Mouse (Mus musculus) spleen, adult 2 months (tissue): Measurements from ENCODE around the gene Nacc1. TPM values are rescaled to one million over a fixed set of nuclear protein-coding genes. Genes with fewer than 3 reads are reported as not detected.
"Not testable (repeated sequence)": the region's sequence is repeated elsewhere in the genome, so short reads cannot be mapped to it uniquely, and the experiment has no call there.

Experiments used
- DNase-seq, 2 experiments: peaks; one replicate each; pipeline versions ENCODE4 v3.0.0 to v3.0.0-alpha.2; 2012 to 2021; ENCODE audit warnings: low spot score in 2 of 2, low read depth in 1 of 2
- H3K27ac ChIP-seq: fragments of 200-500 bp; 2 replicates; pipeline ENCODE4 v1.5.1; 2012; ENCODE audit warnings: low read length, inconsistent platforms; ENCODE audit not compliant: insufficient read depth
- H3K27me3 ChIP-seq: fragments of 200-500 bp; 2 replicates; pipeline ENCODE4 v1.6.1; 2012; ENCODE audit warnings: mild to moderate bottlenecking, moderate library complexity, low read length, inconsistent platforms; ENCODE audit not compliant: control insufficient read depth, insufficient read depth
- H3K36me3 ChIP-seq: fragments of 200-500 bp; 2 replicates; pipeline ENCODE4 v1.6.1; 2012; ENCODE audit warnings: mild to moderate bottlenecking, low read length, inconsistent platforms; ENCODE audit not compliant: control insufficient read depth, insufficient read depth
- H3K4me1 ChIP-seq: fragments of 200-500 bp; 2 replicates; pipeline ENCODE4 v1.6.1; 2011; ENCODE audit warnings: inconsistent platforms; ENCODE audit not compliant: control insufficient read depth, insufficient read depth, insufficient read length
- H3K4me3 ChIP-seq: fragments of 200-500 bp; 2 replicates; pipeline ENCODE4 v1.5.1; 2011; ENCODE audit warnings: mild to moderate bottlenecking, inconsistent platforms; ENCODE audit not compliant: insufficient read depth, insufficient read length; ENCODE audit errors: extremely low read depth
- CTCF ChIP-seq: fragments of 200-500 bp; IDR thresholded peaks from 2 replicates; pipeline ENCODE4 v1.5.1; 2011; ENCODE audit warnings: mild to moderate bottlenecking, inconsistent platforms; ENCODE audit not compliant: insufficient read depth, insufficient read length, insufficient replicate concordance; ENCODE audit errors: extremely low read depth
- POLR2A ChIP-seq: fragments of 200-500 bp; IDR thresholded peaks from 2 replicates; pipeline ENCODE4 v1.6.1; 2011; ENCODE audit warnings: low read depth, low read length, inconsistent platforms
- WGBS: fragments of 180-500 bp; shearing (Covaris S2); methylation state at CpG from one replicate; pipeline ENCODE4 v1.1.7; 2018; 5-methylcytosine and 5-hydroxymethylcytosine counted together
- polyA plus RNA-seq: library from polyadenylated mRNA; depleted of rRNA; stranded (reverse); fragments of >200 nt; gene quantifications from 2 replicates; pipeline ENCODE4 v1.2.3, GENCODE M21; 2012

Nacc1 gene
- polyA plus RNA-seq, 1 experiment = 66.0 TPM

DNA sequence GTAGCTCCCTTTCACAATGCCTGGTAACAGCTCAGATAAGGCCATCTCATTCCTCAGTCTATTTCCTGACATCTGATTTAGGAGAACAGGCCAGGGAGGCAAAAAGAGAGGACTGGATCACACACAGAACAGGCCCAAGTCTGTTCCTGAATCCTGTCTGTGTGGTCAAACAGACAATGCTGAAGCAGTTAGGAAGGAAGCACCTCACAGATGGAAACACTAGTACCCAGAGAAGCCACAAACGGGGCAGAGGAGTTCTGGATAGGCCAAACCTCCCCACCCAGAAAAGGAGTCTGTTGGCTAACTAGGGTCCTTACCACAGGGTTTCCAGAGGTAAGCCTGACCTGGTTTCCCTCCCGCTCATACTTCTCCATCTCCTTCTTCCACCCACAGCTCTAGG, 5.4 kb downstream of the Nacc1 start:
- no peaks in the 10 kb centered on the region for H3K36me3 ChIP-seq
- 48% methylated on average over 2 of the region's 2 CpGs for WGBS
- no peak overlapping the region for H3K4me3 ChIP-seq
- no peak for DNase-seq
- no peak overlapping the region for H3K27ac ChIP-seq
- H3K4me1 ChIP-seq = peaks cover 8% of the 10 kb centered on the region; the same call in 1 of the 2 replicates
- no peaks in the 10 kb centered on the region for H3K27me3 ChIP-seq
- TF ChIP-seq CTCF = no peak
- no peak for TF ChIP-seq POLR2A

DNA sequence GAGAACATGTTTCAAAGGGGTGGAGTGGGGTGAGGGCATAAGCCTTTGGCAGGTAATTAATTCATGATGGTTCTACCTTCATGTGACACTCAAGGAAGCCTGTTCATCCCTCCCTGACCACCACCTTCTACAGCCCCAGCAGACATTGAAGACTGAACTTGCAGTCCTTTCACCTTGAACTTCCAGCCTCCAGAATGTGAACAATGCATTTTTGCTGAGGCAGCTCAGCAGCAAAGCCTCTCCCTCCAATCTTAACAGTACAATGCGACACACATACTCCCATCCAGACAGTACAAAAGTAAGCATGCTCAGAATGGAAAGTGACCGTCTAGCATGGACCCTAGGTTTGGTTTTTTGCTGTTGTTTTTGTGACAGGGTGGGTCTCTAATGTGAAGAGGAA, 6.2 kb downstream of the Nacc1 start:
- 0 out of 2 replicates have a peak, but pooled peaks cover under 1% of the 10 kb centered on the region for H3K36me3 ChIP-seq
- WGBS = 85% methylated on average over 2 of the region's 2 CpGs
- no peaks in the 10 kb centered on the region for H3K27me3 ChIP-seq
- no peak overlapping the region for H3K27ac ChIP-seq
- H3K4me3 ChIP-seq = no peak overlapping the region
- peaks cover 4% of the 10 kb centered on the region; the same call in 1 of the 2 replicates for H3K4me1 ChIP-seq
- TF ChIP-seq CTCF = no peak
- no peak for DNase-seq

DNA sequence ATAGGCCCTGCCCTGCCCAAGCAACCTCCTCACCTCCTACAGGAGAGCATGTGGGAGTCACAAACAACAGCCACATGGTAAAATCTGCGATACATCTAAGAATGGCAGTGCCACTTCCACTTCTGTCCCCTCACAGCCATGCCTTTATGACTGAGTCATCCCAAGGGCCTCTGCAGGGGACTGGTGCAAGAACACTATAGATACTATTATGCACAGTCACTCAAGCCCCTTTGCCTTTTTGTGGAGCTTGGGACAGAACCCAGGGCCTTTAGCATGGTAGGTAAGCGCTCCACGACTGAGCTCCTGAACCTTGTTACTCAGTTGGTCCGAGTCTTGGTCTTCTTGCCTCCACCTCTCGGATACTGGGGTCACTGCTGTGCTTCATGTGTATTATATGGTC, 10.4 kb downstream of the Nacc1 start:
- H3K27me3 ChIP-seq = no peaks in the 10 kb centered on the region
- H3K4me3 ChIP-seq = no peak overlapping the region
- TF ChIP-seq POLR2A (no peak), CTCF (no peak)
- DNase-seq = no peak
- 92% methylated on average over 5 of the region's 5 CpGs for WGBS
- H3K27ac ChIP-seq = no peak overlapping the region
- no peaks in the 10 kb centered on the region for H3K4me1 ChIP-seq
- peaks cover 21% of the 10 kb centered on the region for H3K36me3 ChIP-seq

DNA sequence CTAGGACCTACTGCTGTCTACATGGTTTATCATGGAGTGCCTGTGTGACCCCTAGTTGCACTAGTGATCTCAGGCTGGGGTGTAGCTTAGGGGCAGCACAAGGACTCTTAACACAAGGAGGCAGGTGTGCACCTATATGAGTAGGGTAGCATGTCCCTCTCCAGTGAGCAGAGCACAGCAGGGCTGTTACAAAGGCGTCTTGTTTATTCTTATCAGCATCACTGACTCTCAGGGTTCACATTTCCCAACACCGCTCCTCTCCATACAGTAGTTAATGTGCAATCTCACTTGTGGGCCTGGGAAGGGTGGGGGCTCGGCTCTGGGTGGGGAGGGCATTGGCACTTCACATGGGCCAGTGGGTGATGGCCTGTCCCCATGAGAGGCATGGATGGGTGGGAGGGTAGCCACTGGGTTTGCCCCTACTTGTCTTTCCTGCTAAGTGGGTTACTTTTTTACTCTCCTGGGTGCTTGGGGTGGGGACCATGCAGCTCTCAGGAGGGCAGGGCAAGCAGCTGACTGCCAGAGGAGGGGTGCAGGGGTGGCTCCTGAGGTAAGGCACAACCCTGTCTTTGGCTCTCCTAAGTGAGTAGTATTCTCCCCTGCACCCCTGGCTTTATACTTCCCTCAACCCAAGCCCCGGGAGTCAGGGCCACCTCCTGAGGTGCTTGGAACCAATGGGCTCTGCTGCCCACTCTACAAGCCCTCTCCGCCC, 17.2 kb downstream of the Nacc1 start:
- DNase-seq, H3K4me3 ChIP-seq, H3K27ac ChIP-seq, H3K27me3 ChIP-seq, H3K4me1 ChIP-seq: not testable (repeated sequence)
- WGBS = 93% methylated on average over 5 of the region's 5 CpGs
- H3K36me3 ChIP-seq = peaks cover 15% of the 10 kb centered on the region

DNA sequence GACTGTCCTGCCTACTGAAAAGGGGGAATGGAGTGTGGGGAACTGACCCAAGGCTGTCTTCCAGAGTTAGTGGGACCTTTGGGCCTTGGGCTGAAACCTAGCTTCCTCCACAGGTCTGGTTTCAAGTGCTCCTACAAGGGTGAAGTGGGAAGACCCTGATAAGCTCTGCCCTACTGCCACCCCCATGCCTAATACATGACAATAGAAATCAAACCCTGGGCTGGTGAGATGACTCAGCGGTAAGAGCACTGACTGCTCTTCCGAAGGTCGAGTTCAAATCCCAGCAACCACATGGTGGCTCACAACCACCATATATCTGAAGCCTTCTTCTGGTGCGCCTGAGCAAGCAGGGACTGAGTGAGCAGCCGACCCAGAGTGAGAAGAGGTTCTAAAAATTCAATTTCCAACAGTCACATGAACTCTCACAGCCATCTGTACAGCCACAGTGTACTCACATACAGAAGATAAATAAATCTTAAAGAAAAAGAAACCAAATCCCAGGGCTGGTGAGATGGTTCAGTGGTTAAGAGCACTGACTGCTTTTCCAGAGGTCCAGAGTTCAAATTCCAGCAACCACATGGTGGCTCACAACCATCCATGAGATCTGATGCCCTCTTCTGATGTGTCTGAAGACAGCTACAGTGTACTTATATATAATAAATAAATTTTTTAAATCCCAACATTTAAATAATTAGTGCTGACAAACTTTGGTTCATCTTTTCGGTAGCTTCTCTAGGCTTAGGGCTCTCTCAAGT, 18.8 kb downstream of the Nacc1 start:
- Histone ChIP-seq H3K4me1 (no peaks in the 10 kb centered on the region; the same call in 1 of the 2 replicates), H3K36me3 (peaks cover 11% of the 10 kb centered on the region), H3K27me3 (no peaks in the 10 kb centered on the region), H3K27ac (no peak overlapping the region), H3K4me3 (no peak overlapping the region)
- no peak for TF ChIP-seq POLR2A
- WGBS = 72% methylated on average over 6 of the region's 6 CpGs
- no peak for DNase-seq

DNA sequence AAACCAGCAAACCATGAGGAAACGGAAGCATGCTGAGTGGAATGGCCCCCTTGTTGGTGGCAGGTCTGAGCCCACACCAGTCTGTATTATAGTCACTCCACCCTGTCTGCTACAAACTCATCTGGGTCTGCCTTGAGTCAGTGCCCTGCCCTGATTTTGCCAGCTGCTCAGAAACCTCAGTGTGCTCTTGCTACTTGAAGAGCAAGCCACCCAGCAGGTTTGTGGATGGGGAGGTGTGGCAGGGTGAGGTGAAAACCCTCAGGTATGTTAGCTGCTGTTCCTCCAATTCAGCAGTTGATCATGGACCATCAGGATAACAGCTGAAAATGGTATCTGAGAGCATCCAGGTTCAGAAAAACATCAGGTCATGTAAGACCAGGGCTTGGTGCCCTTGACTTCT, 19.6 kb downstream of the Nacc1 start:
- no peak for TF ChIP-seq CTCF
- TF ChIP-seq POLR2A = no peak
- no peak for DNase-seq
- WGBS = 69% methylated on average over 1 of the region's 1 CpGs
- Histone ChIP-seq H3K4me3 (no peak overlapping the region), H3K27ac (no peak overlapping the region), H3K36me3 (peaks cover 7% of the 10 kb centered on the region), H3K27me3 (no peaks in the 10 kb centered on the region), H3K4me1 (peaks cover 2% of the 10 kb centered on the region; the same call in 1 of the 2 replicates)

DNA sequence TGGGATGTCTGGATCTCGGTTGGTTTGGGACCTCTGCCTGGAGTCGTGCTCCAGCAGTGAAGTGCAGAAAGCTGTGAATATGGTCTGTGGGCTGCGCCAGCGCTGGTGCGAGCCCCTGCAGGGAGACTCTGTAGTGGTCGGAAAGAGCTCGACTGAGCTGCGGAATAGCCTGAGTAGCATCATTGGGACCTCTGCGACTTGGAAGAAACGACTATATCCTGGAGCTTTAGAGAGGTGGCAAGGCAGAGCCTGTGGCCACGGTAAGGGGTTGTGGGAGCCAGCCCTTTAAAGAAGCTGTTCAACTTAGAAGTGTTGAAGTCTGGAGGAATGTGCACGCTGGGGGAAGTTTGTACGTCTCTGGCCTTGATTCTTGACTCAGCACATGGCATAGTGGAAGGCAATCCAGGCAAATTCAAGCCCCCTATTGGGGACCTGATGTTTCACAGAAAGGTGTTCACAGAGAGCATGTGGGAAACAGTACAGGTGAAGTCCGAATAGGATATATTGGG, 22.2 kb downstream of the Nacc1 start:
- no peaks in the 10 kb centered on the region for H3K27me3 ChIP-seq
- 3% methylated on average over 14 of the region's 14 CpGs for WGBS
- DNase-seq = no peak
- peak overlapping the region; percentile 72; the same call in 1 of the 2 replicates for H3K4me3 ChIP-seq
- no peaks in the 10 kb centered on the region for H3K36me3 ChIP-seq
- peak overlapping the region; percentile 45 for H3K27ac ChIP-seq
- peaks cover 2% of the 10 kb centered on the region; the same call in 1 of the 2 replicates for H3K4me1 ChIP-seq
- no peak for TF ChIP-seq POLR2A
- TF ChIP-seq CTCF = no peak
